Mouse (Mus musculus) ES-Bruce4 (cell line): ENCODE measurements around the gene Zc2hc1b. TPM values are rescaled to one million over a fixed set of nuclear protein-coding genes. Genes with fewer than 3 reads are reported as not detected.
"Not testable (repeated sequence)": the region's sequence is repeated elsewhere in the genome, so short reads cannot be mapped to it uniquely, and the experiment has no call there.

Experiments
- H3K27ac ChIP-seq: 2 replicates; pipeline ENCODE4 v1.5.1; 2012; ENCODE audit warnings: low read length, inconsistent platforms; ENCODE audit not compliant: insufficient read depth
- H3K27me3 ChIP-seq: 2 replicates; pipeline ENCODE4 v1.6.1; 2012; ENCODE audit warnings: mild to moderate bottlenecking, low read length, inconsistent platforms; ENCODE audit not compliant: control insufficient read depth, poor library complexity, insufficient read depth, severe bottlenecking
- H3K36me3 ChIP-seq: 2 replicates; pipeline ENCODE4 v1.6.1; 2012; ENCODE audit warnings: inconsistent platforms, mild to moderate bottlenecking, low read length, moderate library complexity; ENCODE audit not compliant: control insufficient read depth, poor library complexity, insufficient read depth, severe bottlenecking
- H3K4me1 ChIP-seq: one replicate; pipeline ENCODE4 v1.8.1; 2011; ENCODE audit warnings: low read length; ENCODE audit not compliant: control insufficient read depth, insufficient read depth
- H3K4me3 ChIP-seq: 2 replicates; pipeline ENCODE4 v1.5.1; 2011; ENCODE audit warnings: low read depth, mild to moderate bottlenecking, low read length
- H3K9ac ChIP-seq: 2 replicates; pipeline ENCODE4 v1.6.1; 2012; ENCODE audit warnings: low read depth, mild to moderate bottlenecking, inconsistent platforms; ENCODE audit not compliant: poor library complexity, severe bottlenecking
- H3K9me3 ChIP-seq: replicated peaks from 2 replicates; pipeline ENCODE4 v1.6.1; 2012; ENCODE audit warnings: mild to moderate bottlenecking, low read length, inconsistent platforms; ENCODE audit not compliant: control insufficient read depth, poor library complexity, insufficient read depth, severe bottlenecking
- CTCF ChIP-seq: IDR thresholded peaks from one replicate; pipeline ENCODE4 v1.8.1; 2011; ENCODE audit warnings: low read depth, low read length
- EP300 ChIP-seq: IDR thresholded peaks from 2 replicates; pipeline ENCODE4 v1.6.1; 2011; ENCODE audit warnings: low read depth, low read length; ENCODE audit not compliant: insufficient read depth
- POLR2A ChIP-seq: IDR thresholded peaks from one replicate; pipeline ENCODE4 v1.8.1; 2011; ENCODE audit warnings: low read length; ENCODE audit not compliant: insufficient read depth
- polyA plus RNA-seq: library from polyadenylated mRNA; stranded (reverse); fragments of >200 nt; gene quantifications from 2 replicates; pipeline ENCODE4 v1.2.4, GENCODE M21; 2011; ENCODE audit warnings: low read depth; ENCODE audit not compliant: missing spikeins, insufficient read depth, insufficient read length

The Zc2hc1b gene
- polyA plus RNA-seq, 1 experiment, result not detected

DNA sequence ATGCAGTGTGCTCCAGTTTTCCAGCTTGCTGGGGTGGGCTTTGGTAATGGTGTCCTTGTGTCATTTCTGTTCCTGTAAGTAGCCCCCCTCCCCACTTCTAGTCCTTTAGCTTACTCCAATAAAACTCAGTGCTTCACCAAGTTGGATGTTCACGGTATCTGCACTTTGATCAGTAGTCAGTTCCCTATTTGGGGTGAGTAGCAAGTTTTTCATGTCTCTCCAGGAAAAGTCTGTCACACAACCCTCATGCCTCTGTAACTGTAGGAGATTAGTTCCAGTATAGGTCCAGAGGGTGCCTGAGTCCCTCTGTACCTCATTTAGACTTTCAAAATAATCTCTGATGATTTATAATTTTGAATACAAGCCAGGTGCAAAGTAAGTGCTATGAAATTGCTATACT lies 21.4 kb upstream of the Zc2hc1b start:
- no peaks in the 10 kb centered on the region for H3K4me1 ChIP-seq
- no peak overlapping the region for H3K9ac ChIP-seq
- H3K27me3 ChIP-seq, result no peaks in the 10 kb centered on the region
- no peaks in the 10 kb centered on the region for H3K9me3 ChIP-seq
- no peak overlapping the region for H3K27ac ChIP-seq
- TF ChIP-seq POLR2A (no peak), CTCF (no peak), EP300 (no peak)
- H3K36me3 ChIP-seq, result no peaks in the 10 kb centered on the region
- H3K4me3 ChIP-seq, result no peak overlapping the region

DNA sequence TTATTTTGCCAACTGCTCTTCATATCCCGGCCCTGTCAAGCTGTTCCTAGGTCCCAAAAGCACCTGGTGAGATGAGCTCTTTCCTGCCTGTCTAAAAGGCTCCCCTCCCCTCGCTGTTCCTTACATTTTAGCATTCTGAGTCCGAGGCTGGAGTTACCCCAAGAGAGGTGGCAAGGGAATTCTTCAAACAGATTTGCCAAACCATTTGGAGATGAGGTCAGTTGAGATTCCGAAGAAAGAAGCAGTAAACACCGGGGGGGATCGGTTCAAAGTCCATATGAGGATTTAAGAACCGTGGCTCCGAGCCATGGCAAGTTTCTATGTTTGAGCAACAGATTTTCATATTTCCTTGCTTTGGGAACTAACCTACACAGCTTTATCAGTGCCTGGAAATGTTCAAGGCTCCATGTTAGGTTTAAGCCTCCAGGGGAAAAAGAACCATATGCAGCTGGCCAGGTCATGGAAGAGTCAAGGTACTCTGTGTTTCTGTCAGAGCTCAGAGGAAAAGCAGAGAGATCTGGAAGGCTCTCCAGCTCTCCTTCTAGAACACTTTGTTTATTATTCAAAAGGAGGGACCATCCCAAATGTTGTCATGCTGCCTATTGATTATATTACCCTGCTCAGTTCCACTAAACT lies 19.2 kb upstream of the Zc2hc1b start:
- no peak overlapping the region for H3K9ac ChIP-seq
- no peak for TF ChIP-seq EP300
- no peak for TF ChIP-seq POLR2A
- TF ChIP-seq CTCF, result no peak

DNA sequence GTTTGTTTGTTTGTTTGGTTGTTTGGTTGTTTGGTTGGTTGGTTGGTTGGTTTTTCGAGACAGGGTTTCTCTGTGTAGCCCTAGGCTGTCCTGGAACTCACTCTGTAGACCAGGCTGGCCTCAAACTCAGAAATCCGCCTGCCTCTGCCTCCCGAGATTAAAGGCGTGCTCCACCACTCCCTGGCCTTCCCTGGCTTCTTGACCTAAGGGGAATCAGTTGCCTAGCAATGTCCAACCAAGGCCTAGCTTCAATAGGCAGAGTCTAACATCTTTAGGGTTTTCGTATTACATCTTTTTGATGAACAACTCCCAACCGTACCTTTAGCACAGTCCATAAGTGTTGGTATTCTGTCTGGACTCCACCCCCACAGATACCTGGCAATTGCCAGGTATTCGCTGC lies 15.7 kb upstream of the Zc2hc1b start:
- not testable (repeated sequence) for H3K27me3 ChIP-seq, H3K4me1 ChIP-seq, H3K27ac ChIP-seq, H3K9me3 ChIP-seq, H3K9ac ChIP-seq, H3K4me3 ChIP-seq
- peaks cover 18% of the 10 kb centered on the region for H3K36me3 ChIP-seq

More for the DNA sequence above, 19.2 kb upstream of the Zc2hc1b start:
- no peaks in the 10 kb centered on the region for H3K4me1 ChIP-seq
- no peaks in the 10 kb centered on the region for H3K36me3 ChIP-seq
- H3K27ac ChIP-seq, result no peak overlapping the region
- H3K27me3 ChIP-seq, result no peaks in the 10 kb centered on the region
- no peak overlapping the region for H3K4me3 ChIP-seq
- no peaks in the 10 kb centered on the region for H3K9me3 ChIP-seq

DNA sequence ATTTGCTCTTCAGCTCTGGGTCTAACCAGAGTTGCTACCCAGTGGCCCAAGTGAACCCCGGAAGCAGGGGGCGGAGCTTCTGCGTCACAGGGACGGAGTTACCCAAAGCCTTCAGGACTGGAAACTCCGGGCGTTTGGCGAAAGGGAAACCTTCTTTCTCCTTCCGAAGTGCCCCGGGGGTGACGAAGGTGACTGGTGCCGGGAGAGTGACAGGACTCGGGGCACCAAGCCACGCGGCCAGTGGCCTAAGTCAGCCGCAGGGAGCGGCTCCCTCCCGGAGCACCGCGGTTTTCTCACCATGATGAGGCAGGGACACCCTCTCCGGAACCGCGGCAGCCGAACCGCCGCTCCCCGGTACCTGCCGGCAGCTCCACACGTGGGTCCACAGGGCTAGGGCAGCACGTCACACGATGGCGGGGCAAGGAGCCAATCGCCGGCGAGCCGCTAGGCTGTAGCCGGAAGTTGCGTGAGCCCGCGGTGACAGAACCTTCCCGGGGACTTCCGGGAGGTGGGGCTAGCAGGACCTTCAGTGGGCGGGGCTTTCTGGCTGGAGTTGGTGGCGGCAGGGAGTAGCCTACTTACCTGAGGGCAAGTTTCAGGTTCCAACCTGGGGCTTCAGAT lies 15.0 kb upstream of the Zc2hc1b start, which contains the start of gene Ltv1:
Gene Ltv1, minus strand, starts transcription at position 438 of the 621 bp plus-strand sequence.
- no peak for TF ChIP-seq EP300
- no peak for TF ChIP-seq POLR2A
- TF ChIP-seq CTCF, result no peak
- H3K4me3 ChIP-seq, result peak within 1 kb of the TSS; percentile 72
- H3K9me3 ChIP-seq, result no peaks in the 10 kb centered on the region
- H3K27me3 ChIP-seq, result no peaks in the 10 kb centered on the region
- peaks cover 22% of the 10 kb centered on the region for H3K36me3 ChIP-seq
- H3K9ac ChIP-seq, result peak within 1 kb of the TSS; percentile 91
- no peak within 1 kb of the TSS for H3K27ac ChIP-seq
- no peaks in the 10 kb centered on the region for H3K4me1 ChIP-seq

DNA sequence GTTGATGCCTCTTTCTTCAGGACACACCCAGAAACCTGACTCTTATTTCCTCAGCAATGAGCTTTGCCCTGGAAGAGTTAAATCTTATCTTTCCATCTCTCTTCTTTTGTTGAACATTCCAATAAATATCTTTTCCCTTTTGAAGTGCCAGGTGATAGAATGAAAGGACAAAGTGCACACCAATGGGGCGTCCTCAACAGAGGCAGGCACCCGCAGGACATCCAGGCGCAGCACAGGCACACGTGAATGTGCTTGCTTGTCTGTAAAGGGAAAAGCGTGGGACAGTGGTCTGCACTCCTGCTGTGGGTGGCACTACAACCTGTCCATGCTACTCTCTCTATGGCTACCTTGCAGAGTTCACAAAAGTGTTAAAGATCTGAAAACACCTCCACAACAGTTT lies 12.1 kb upstream of the Zc2hc1b start:
- TF ChIP-seq POLR2A (no peak), CTCF (no peak), EP300 (no peak)
- Histone ChIP-seq H3K27me3 (no peaks in the 10 kb centered on the region), H3K9ac (no peak overlapping the region), H3K4me3 (no peak overlapping the region), H3K27ac (no peak overlapping the region), H3K36me3 (peaks cover 42% of the 10 kb centered on the region), H3K4me1 (no peaks in the 10 kb centered on the region), H3K9me3 (no peaks in the 10 kb centered on the region)

DNA sequence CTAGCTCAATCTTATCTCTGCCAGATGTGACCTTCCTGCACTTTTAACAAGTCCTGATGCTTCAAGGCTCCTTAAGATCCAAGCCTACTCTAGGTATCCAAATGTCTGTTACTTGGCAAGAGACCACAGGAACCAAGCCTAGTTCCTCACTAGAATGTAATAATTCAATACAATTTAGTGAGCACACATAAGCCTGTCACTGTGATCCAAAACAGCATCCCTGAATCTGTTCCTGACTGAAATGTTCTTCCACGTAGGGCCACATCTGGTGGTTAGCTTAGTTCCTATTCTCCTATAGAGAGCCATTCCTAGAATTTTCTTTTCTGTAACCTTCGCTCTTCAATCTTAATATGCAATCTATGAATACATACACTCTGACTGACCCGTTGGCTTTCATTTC lies 8.9 kb upstream of the Zc2hc1b start:
- no peak overlapping the region for H3K4me3 ChIP-seq
- no peaks in the 10 kb centered on the region for H3K4me1 ChIP-seq
- no peaks in the 10 kb centered on the region for H3K9me3 ChIP-seq
- no peak overlapping the region for H3K9ac ChIP-seq
- no peak for TF ChIP-seq CTCF
- TF ChIP-seq POLR2A, result no peak
- no peaks in the 10 kb centered on the region for H3K27me3 ChIP-seq
- H3K36me3 ChIP-seq, result peaks cover 54% of the 10 kb centered on the region
- H3K27ac ChIP-seq, result no peak overlapping the region
